Mouse (Mus musculus): ENCODE measurements around the gene Hoxa3. TPM values are rescaled to one million over a fixed set of nuclear protein-coding genes. Genes with fewer than 3 reads are reported as not detected.

Gene Hoxa3
- polyA plus RNA-seq, 1 experiment from 2014 or later, result not detected

DNA sequence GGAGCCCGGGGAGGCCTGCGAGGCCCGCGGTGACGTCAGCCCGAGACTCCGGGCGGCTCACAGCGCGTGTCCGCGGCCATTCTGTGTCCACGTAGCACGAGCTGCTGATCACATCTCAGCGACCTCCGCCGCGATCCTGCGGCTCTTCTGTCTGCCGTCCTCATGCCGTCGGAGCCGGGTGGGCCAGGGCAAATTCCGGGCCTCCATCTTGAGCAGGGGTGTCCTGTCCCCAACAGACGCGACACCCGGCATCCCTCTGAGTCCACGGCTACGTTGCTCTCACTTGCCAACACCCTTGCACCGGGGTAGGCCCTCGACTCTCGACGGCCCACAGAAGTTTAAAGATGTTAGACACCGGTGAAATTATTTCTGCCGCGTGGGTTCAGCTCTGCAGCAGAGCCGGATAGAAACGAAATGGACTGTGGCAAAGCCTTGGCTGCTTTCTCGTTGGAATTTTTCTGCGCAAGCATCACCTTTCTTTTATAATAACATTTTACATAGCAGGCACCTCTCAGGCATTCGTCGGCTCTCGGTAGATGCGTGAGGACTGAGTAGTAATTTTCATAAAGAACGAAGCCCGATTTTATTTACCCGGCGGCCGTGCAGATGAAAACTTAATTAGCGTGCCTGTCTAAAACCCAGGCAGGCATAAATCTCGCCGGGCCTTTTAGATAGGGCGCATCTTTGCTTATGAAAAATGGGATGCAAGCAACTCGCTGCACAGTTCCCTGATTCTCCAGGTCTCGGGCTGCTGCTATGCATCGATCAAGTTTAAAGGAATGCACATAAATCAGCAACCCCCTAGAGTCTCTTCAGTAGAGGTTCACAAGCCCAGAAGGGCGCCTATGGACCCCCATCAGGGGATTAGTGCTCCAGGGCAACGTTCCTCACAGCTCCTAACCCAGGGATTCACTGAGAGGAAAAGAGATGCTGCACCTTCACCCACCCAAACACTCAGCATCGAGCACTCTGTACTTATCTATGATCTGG is 40.7 kb upstream of the Hoxa3 start:
- WGBS, result under 1% methylated on average over 59 of the region's 59 CpGs
- H3K9me3 ChIP-seq (ENCODE audit: control insufficient read depth, low read length), result no peaks in the 10 kb centered on the region
- H3K4me2 ChIP-seq (ENCODE audit: low read length), result no peak overlapping the region
- H3K4me3 ChIP-seq (replicated peaks; ENCODE audit: low read length), result no peak overlapping the region
- no peaks in the 10 kb centered on the region for H3K36me3 ChIP-seq (ENCODE audit: control insufficient read depth, insufficient read depth)
- ATAC-seq, result no peak
- peaks cover 76% of the 10 kb centered on the region for H3K27me3 ChIP-seq (replicated peaks; ENCODE audit: control insufficient read depth, insufficient read depth, low read length)
- no peak overlapping the region for H3K27ac ChIP-seq (ENCODE audit: low read length)
- no peak overlapping the region for H3K9ac ChIP-seq (replicated peaks; ENCODE audit: low read depth, low read length)
- H3K4me1 ChIP-seq (replicated peaks; ENCODE audit: control insufficient read depth, insufficient read depth, low read length), result peaks cover 4% of the 10 kb centered on the region; the same call in 1 of the 2 replicates

DNA sequence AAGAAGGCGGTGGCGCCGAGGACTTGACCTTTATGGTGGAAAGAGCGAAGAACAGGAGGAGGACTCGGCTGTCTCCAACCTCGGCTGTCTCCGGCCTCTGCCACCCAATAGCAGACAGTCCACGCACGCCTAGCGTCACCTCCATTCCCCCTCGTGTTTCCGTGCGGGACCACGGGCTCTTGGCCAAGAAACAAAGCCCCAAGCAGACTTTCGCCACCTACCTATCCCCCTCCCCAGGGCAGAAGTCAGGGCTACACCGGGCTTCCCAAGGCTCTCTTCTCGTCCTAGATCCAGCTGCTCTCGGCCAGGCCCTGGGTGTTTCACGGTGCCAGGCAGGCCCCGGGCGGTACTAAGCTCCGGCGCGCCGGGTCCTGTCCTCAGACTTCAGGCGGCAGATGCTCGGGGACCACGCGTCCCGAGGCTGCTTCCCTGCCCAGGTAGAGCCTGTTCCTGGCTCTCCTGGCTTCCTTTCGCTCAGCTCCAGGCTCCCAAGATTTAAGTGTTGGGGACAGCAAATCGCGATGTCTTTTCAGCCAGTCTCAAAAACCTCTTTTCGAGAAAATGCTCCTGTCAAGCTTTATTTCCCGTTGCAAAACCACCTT is 39.7 kb upstream of the Hoxa3 start:
- H3K4me1 ChIP-seq (replicated peaks; ENCODE audit: control insufficient read depth, insufficient read depth, low read length), result peaks cover 4% of the 10 kb centered on the region; the same call in 1 of the 2 replicates
- H3K36me3 ChIP-seq (ENCODE audit: control insufficient read depth, insufficient read depth), result no peaks in the 10 kb centered on the region
- H3K4me2 ChIP-seq (ENCODE audit: low read length), result no peak overlapping the region
- H3K9ac ChIP-seq (replicated peaks; ENCODE audit: low read depth, low read length), result no peak overlapping the region
- H3K27ac ChIP-seq (ENCODE audit: low read length), result no peak overlapping the region
- no peak overlapping the region for H3K4me3 ChIP-seq (replicated peaks; ENCODE audit: low read length)
- H3K27me3 ChIP-seq (replicated peaks; ENCODE audit: control insufficient read depth, insufficient read depth, low read length), result peaks cover 77% of the 10 kb centered on the region
- WGBS, result under 1% methylated on average over 35 of the region's 35 CpGs
- no peak for ATAC-seq
- no peaks in the 10 kb centered on the region for H3K9me3 ChIP-seq (ENCODE audit: control insufficient read depth, low read length)

DNA sequence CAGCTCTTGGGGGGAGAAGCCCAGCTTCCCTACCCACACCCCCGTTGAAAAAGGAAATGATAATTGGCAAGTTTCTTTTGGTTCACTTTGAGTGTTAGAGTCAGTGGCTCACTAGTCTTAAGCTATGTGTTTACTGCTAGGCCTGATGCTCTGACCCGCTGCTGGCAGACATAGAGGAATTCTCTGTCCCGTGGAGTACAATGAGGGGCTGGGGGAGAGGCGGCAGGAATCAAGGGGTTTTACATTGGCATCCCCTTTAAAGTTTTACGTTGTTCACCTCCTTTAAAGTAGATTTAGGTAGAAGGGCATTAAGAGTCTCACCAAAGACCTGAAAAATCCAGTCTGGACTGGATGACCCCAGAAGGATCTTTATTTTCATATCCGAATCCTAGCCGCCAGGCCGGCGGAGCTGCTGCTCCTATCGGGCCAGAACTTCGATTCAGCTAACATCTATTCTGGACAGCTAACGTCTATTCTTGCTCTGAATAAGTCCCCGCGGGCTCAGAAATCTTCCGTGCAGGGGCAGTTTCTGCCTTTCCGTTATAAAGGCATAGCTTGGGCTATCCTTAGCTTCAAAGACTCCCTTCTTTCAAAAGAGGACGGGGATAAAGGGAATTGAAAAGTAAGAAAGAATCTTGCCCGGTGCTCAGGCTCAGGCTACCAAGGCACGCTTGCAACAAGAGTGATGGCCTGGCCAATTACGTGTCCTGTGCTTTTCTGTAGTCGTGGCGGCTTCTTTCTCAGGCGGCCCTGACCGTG is 39.1 kb upstream of the Hoxa3 start:
- WGBS, result 1% methylated on average over 24 of the region's 24 CpGs
- Histone ChIP-seq H3K4me3 (replicated peaks; ENCODE audit: low read length) (no peak overlapping the region), H3K4me1 (replicated peaks; ENCODE audit: control insufficient read depth, insufficient read depth, low read length) (peaks cover 4% of the 10 kb centered on the region; the same call in 1 of the 2 replicates), H3K27me3 (replicated peaks; ENCODE audit: control insufficient read depth, insufficient read depth, low read length) (peaks cover 77% of the 10 kb centered on the region), H3K27ac (ENCODE audit: low read length) (no peak overlapping the region), H3K9me3 (ENCODE audit: control insufficient read depth, low read length) (no peaks in the 10 kb centered on the region), H3K4me2 (ENCODE audit: low read length) (no peak overlapping the region), H3K36me3 (ENCODE audit: control insufficient read depth, insufficient read depth) (no peaks in the 10 kb centered on the region), H3K9ac (replicated peaks; ENCODE audit: low read depth, low read length) (no peak overlapping the region)
- no peak for ATAC-seq

DNA sequence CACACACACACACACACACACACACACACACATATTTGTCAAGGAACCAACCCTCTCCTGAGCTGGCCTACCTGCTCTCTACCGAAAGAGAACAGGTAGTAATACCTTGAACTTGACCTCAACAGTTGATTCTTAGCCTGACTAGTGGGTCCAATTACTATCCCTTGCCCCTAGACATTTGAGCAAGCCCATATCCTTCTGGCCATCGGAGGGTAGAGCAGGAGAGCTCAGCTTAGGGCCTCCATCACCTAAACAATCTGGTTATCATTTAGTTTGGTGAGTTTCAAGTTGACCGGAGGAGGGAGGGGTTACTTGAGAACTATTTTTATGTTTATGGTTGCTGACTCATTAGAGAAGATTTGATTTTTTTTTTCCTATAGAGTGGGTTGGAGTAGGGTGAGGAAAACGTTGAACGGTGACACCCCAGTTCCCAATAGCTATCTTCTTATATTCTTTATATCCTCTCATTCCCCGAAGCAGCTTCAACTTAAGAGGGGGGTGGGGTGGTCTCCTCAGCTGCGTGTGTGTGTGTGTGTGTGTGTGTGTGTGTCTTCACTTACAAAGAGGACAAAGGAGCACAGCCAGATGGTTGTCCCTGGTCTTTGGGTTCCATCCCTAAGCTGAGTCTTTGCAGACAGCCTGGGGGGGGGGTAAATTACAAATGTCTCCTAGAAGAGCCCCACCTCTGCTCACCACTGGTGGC is 38.2 kb upstream of the Hoxa3 start:
- 8% methylated on average over 7 of the region's 7 CpGs for WGBS
- no peak for ATAC-seq

DNA sequence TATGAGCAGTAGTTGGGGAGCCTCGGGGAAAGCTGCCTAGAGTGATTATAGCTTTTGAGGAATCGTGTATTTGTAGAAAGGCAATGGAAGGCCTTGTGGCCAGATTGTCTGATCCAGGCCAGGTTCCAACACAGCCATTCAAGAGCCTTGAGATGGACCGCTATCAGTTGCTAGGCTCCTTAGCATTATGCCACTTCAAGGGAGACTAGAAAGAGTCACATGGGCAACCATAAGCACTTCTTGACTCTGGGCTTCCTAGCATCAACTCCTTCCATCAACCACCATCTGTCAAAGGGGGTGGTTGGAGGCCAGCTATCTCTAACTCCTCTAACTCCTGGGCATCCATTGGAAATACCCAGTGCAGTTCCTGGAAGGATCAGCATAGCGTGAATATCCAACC is 36.7 kb upstream of the Hoxa3 start:
- WGBS, result 1% methylated on average over 4 of the region's 4 CpGs
- ATAC-seq, result no peak
- no peak overlapping the region for H3K4me2 ChIP-seq (ENCODE audit: low read length)

More for the DNA sequence above, 38.2 kb upstream of the Hoxa3 start:
- Histone ChIP-seq H3K9me3 (ENCODE audit: control insufficient read depth, low read length) (no peaks in the 10 kb centered on the region), H3K9ac (replicated peaks; ENCODE audit: low read depth, low read length) (no peak overlapping the region), H3K4me1 (replicated peaks; ENCODE audit: control insufficient read depth, insufficient read depth, low read length) (peaks cover 4% of the 10 kb centered on the region; the same call in 1 of the 2 replicates), H3K27me3 (replicated peaks; ENCODE audit: control insufficient read depth, insufficient read depth, low read length) (peaks cover 77% of the 10 kb centered on the region), H3K36me3 (ENCODE audit: control insufficient read depth, insufficient read depth) (no peaks in the 10 kb centered on the region), H3K4me3 (replicated peaks; ENCODE audit: low read length) (no peak overlapping the region), H3K4me2 (ENCODE audit: low read length) (no peak overlapping the region), H3K27ac (ENCODE audit: low read length) (no peak overlapping the region)

DNA sequence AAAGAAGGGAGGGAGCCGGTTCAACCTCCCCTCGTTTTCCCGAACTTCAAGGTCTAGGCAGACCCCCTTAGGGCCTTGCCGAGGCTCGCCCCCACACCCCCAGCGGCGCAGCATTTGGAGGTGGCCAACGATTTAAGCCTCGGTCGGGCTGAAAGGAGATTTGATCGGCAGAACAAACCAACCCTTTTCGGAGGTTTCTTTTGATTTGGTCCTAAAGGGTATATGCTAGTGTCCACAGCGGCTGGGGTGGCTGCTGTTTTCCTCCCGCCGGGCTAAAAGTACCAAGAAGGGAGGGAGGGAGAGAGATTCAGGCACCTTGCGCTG is 36.2 kb upstream of the Hoxa3 start:
- no peak overlapping the region for H3K4me3 ChIP-seq (replicated peaks; ENCODE audit: low read length)
- no peaks in the 10 kb centered on the region for H3K36me3 ChIP-seq (ENCODE audit: control insufficient read depth, insufficient read depth)
- no peaks in the 10 kb centered on the region for H3K9me3 ChIP-seq (ENCODE audit: control insufficient read depth, low read length)
- WGBS, result under 1% methylated on average over 16 of the region's 16 CpGs
- H3K27ac ChIP-seq (ENCODE audit: low read length), result no peak overlapping the region
- H3K27me3 ChIP-seq (replicated peaks; ENCODE audit: control insufficient read depth, insufficient read depth, low read length), result peaks cover 86% of the 10 kb centered on the region
- no peak for ATAC-seq
- peaks cover 4% of the 10 kb centered on the region; the same call in 1 of the 2 replicates for H3K4me1 ChIP-seq (replicated peaks; ENCODE audit: control insufficient read depth, insufficient read depth, low read length)
- no peak overlapping the region for H3K4me2 ChIP-seq (ENCODE audit: low read length)
- no peak overlapping the region for H3K9ac ChIP-seq (replicated peaks; ENCODE audit: low read depth, low read length)

More for the DNA sequence above, 36.7 kb upstream of the Hoxa3 start:
- H3K27me3 ChIP-seq (replicated peaks; ENCODE audit: control insufficient read depth, insufficient read depth, low read length), result peaks cover 82% of the 10 kb centered on the region
- H3K9me3 ChIP-seq (ENCODE audit: control insufficient read depth, low read length), result no peaks in the 10 kb centered on the region
- peaks cover 4% of the 10 kb centered on the region; the same call in 1 of the 2 replicates for H3K4me1 ChIP-seq (replicated peaks; ENCODE audit: control insufficient read depth, insufficient read depth, low read length)
- H3K9ac ChIP-seq (replicated peaks; ENCODE audit: low read depth, low read length), result no peak overlapping the region
- no peaks in the 10 kb centered on the region for H3K36me3 ChIP-seq (ENCODE audit: control insufficient read depth, insufficient read depth)
- no peak overlapping the region for H3K27ac ChIP-seq (ENCODE audit: low read length)
- H3K4me3 ChIP-seq (replicated peaks; ENCODE audit: low read length), result no peak overlapping the region

DNA sequence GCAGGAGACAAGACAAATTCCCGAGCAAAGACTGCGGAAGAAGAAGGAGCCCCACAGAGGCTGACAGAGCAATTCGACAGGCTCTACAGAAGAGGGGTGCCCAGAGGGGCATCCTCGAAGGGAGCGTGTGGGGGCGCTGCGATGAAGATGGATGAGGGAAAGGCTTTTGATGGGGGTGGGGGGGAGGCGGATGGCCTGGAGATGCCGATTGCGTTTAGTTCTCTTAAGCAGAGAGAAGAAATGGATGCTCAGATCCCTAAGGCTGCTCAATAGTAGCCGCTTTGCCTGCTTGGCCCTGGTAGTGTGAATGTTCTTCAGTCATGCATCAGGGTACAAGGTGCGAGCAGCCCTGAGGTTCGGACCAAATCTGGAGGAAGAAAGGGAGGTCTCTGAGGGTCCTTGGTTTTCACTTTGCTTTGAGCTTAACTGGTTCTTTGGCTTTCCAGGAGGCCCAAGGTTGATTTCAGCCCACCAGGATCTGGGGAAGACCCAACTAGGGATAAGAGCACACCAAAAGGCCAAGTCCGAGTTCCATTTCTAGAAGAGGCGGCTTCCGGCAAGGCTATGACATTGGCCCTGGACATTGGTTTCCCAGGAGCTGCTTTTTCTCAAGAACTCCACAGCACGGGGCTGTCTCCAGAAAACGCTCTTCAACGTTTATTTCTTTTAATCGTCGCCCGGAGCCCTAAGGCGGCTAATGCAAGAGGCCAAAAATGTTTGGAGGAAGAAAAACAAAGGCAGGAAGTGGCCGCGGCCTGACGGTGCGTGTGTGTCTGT is 35.7 kb upstream of the Hoxa3 start:
- H3K4me2 ChIP-seq (ENCODE audit: low read length), result no peak overlapping the region
- no peak overlapping the region for H3K4me3 ChIP-seq (replicated peaks; ENCODE audit: low read length)
- H3K9ac ChIP-seq (replicated peaks; ENCODE audit: low read depth, low read length), result no peak overlapping the region
- no peak for ATAC-seq
- H3K4me1 ChIP-seq (replicated peaks; ENCODE audit: control insufficient read depth, insufficient read depth, low read length), result peaks cover 4% of the 10 kb centered on the region; the same call in 1 of the 2 replicates
- no peaks in the 10 kb centered on the region for H3K36me3 ChIP-seq (ENCODE audit: control insufficient read depth, insufficient read depth)
- no peaks in the 10 kb centered on the region for H3K9me3 ChIP-seq (ENCODE audit: control insufficient read depth, low read length)
- no peak overlapping the region for H3K27ac ChIP-seq (ENCODE audit: low read length)
- WGBS, result 2% methylated on average over 27 of the region's 27 CpGs
- peaks cover 87% of the 10 kb centered on the region for H3K27me3 ChIP-seq (replicated peaks; ENCODE audit: control insufficient read depth, insufficient read depth, low read length)

DNA sequence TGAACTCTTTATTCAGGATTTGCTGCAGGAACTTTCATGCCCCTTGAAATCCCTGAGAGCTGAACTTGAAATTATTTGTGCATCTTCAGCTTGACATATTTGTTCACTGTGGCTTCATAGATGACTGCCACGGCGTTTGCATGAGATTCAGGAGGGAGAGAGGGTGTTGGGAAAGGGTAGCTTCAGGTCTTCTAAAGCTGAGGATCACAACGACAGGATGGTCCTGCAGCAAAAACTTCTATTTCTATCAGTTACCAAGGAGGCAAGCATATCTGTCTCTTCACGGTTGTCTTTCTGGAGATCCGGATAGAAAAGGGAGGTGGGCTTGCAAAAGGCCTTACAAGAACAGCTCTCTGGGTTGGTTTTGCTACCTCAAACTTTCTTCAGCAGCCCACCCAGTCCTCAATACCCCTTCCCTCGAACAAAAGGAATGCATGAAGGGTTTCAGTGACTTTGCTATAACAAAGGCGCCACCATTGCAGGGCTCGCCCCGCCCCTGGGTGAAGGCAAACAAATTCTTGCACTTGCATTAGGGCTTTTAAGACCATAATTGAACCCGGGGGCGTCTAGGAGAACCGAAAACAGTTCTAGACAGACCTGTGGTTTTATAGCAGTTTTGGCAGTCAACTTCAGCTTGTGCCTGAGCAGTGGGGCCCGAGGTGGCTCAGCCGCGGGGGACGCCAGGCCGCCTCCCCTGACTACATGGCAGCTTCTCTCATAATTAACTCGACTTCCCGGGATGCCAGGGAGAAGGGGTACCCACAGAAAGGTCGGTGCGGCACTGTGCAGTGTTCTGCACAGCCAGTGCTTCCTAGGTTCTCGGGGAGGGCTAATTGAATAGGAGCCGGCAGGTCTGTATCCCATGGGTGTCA is 34.9 kb upstream of the Hoxa3 start:
- WGBS, result 3% methylated on average over 23 of the region's 23 CpGs

More for the DNA sequence above, 34.9 kb upstream of the Hoxa3 start:
- Histone ChIP-seq H3K9ac (replicated peaks; ENCODE audit: low read depth, low read length) (no peak overlapping the region), H3K4me1 (replicated peaks; ENCODE audit: control insufficient read depth, insufficient read depth, low read length) (no peaks in the 10 kb centered on the region), H3K4me3 (replicated peaks; ENCODE audit: low read length) (no peak overlapping the region), H3K9me3 (ENCODE audit: control insufficient read depth, low read length) (no peaks in the 10 kb centered on the region), H3K27ac (ENCODE audit: low read length) (no peak overlapping the region), H3K4me2 (ENCODE audit: low read length) (no peak overlapping the region), H3K27me3 (replicated peaks; ENCODE audit: control insufficient read depth, insufficient read depth, low read length) (peaks cover 89% of the 10 kb centered on the region), H3K36me3 (ENCODE audit: control insufficient read depth, insufficient read depth) (no peaks in the 10 kb centered on the region)
- ATAC-seq, result no peak
